In genomic region chr1:151250529-151251193, GRCm38 (mm10) we compare ENCODE assay signal across 9 mouse cellular contexts. TPM values are rescaled to one million over a fixed set of nuclear protein-coding genes. Genes with fewer than 3 reads are reported as not detected.
DNase-seq lines count a peak whose midpoint lies in the region; ATAC-seq lines count a peak whose summit lies in the region.
"Had no signal": no experiment of that assay in that cellular context is flagged by ENCODE, and none has a peak within 500 bp of the region (broad histone marks: within the 10 kb centered on the region; RNA-seq: fewer than 3 reads in every experiment).

No protein-coding gene starts in this region.

- peak overlapping the region; percentile 13; the same call in 1 of the 2 replicates for H3K4me3 ChIP-seq in lung, embryonic 15.5 days
- H3K4me3 ChIP-seq: embryonic facial prominence, embryonic 12.5 days had no signal

- peak overlapping the region; percentile 43 for H3K4me2 ChIP-seq in lung, embryonic 15.5 days
- H3K4me2 ChIP-seq: embryonic facial prominence, embryonic 12.5 days had no signal

- H3K9me3 ChIP-seq in lung, embryonic 15.5 days: no peaks in the 10 kb centered on the region
- H3K9me3 ChIP-seq: embryonic facial prominence, embryonic 12.5 days had no signal

- no peak overlapping the region for H3K9ac ChIP-seq in lung, embryonic 15.5 days
- H3K9ac ChIP-seq: embryonic facial prominence, embryonic 12.5 days had no signal

- no peaks in the 10 kb centered on the region for H3K27me3 ChIP-seq in lung, embryonic 15.5 days
- H3K27me3 ChIP-seq: embryonic facial prominence, embryonic 12.5 days had no signal

- H3K27ac ChIP-seq in lung, embryonic 15.5 days: no peak overlapping the region; the same call in 1 of the 2 replicates
- H3K27ac ChIP-seq: embryonic facial prominence, embryonic 12.5 days had no signal

- no peaks in the 10 kb centered on the region for H3K4me1 ChIP-seq in lung, embryonic 15.5 days

- WGBS in lung, embryonic 15.5 days: 42% methylated on average over 18 of the region's 18 CpGs

- no peaks in the 10 kb centered on the region for H3K36me3 ChIP-seq in lung, embryonic 15.5 days
- H3K36me3 ChIP-seq: embryonic facial prominence, embryonic 12.5 days had no signal

- ATAC-seq in hematopoietic stem cell, adult 5-6 weeks (replicated peaks in 1 of 2; ENCODE audit: insufficient read depth in 1 of 2, low FRiP score in 2 of 2, low TSS enrichment in 1 of 2, low read depth in 1 of 2, poor library complexity in 2 of 2, severe bottlenecking in 2 of 2): peak; percentile 90 to 91
- ATAC-seq in lung, embryonic 15.5 days (ENCODE audit: borderline replicate concordance, extremely low read depth, low FRiP score, low TSS enrichment): peak; percentile 87
- ATAC-seq in erythroid progenitor cell, adult 5-6 weeks (replicated peaks; ENCODE audit: low FRiP score, poor library complexity, severe bottlenecking): no peak

- peak; percentile 29 for DNase-seq in urinary bladder, postnatal 25 days (ENCODE audit: low spot score)
- DNase-seq in urinary bladder, postnatal 10 days (ENCODE audit: low spot score): no peak
- peak; percentile 72 for DNase-seq in frontal cortex, adult 2 months (ENCODE audit: extremely low spot score in 1 of 2, low spot score in 1 of 2)
- peak; percentile 41 for DNase-seq in layer of hippocampus, adult 9-10 months (ENCODE audit: low spot score)
- peak; percentile 27 for DNase-seq in ovary, postnatal 36 days (ENCODE audit: low spot score)

RNA-seq across cellular contexts. Expression of gene Gm47996, which starts 40.7 kb away (rescaled TPM):
- polyA plus RNA-seq in frontal cortex, adult 2 months (2012; rRNA removed): not detected in 2 replicates
- total RNA-seq in hematopoietic stem cell, adult 5-6 weeks (2017): 0.25 TPM in 1 of 2 replicates, not detected in the other
- not detected in 2 replicates for polyA plus RNA-seq in lung, embryonic 15.5 days (2015; fragmentation: Nextera tagmentation; extraction: Ambion mirVana)
- total RNA-seq in erythroid progenitor cell, adult 5-6 weeks (2015; ENCODE audit: low replicate concordance): not detected in 2 replicates
- not detected in 2 replicates for total RNA-seq in erythroid progenitor cell, adult 5-6 weeks (2017; ENCODE audit: low replicate concordance)
- polyA plus RNA-seq: embryonic facial prominence, embryonic 12.5 days had no signal

RNA-seq across cellular contexts. Expression of gene 3110040M04Rik, which starts 46.7 kb away (rescaled TPM):
- not detected in 2 replicates for polyA plus RNA-seq in frontal cortex, adult 2 months (2012; rRNA removed)
- total RNA-seq in hematopoietic stem cell, adult 5-6 weeks (2017): not detected in 2 replicates
- not detected in 2 replicates for polyA plus RNA-seq in lung, embryonic 15.5 days (2015; fragmentation: Nextera tagmentation; extraction: Ambion mirVana)
- total RNA-seq in erythroid progenitor cell, adult 5-6 weeks (2015; ENCODE audit: low replicate concordance): not detected in 2 replicates
- total RNA-seq in erythroid progenitor cell, adult 5-6 weeks (2017; ENCODE audit: low replicate concordance): not detected in 2 replicates
- polyA plus RNA-seq: embryonic facial prominence, embryonic 12.5 days had no signal

RNA-seq across cellular contexts. Expression of gene Gm47995, which starts 52.4 kb away (rescaled TPM):
- polyA plus RNA-seq in frontal cortex, adult 2 months (2012; rRNA removed): not detected in 2 replicates
- not detected in 2 replicates for total RNA-seq in hematopoietic stem cell, adult 5-6 weeks (2017)
- not detected in 2 replicates for polyA plus RNA-seq in lung, embryonic 15.5 days (2015; fragmentation: Nextera tagmentation; extraction: Ambion mirVana)
- not detected in 2 replicates for total RNA-seq in erythroid progenitor cell, adult 5-6 weeks (2015; ENCODE audit: low replicate concordance)
- total RNA-seq in erythroid progenitor cell, adult 5-6 weeks (2017; ENCODE audit: low replicate concordance): 5.4 TPM in 1 of 2 replicates, not detected in the other
- polyA plus RNA-seq: embryonic facial prominence, embryonic 12.5 days had no signal

RNA-seq across cellular contexts. Expression of gene Gm8947, which starts 58.5 kb away (rescaled TPM):
- not detected in 2 replicates for polyA plus RNA-seq in frontal cortex, adult 2 months (2012; rRNA removed)
- total RNA-seq in hematopoietic stem cell, adult 5-6 weeks (2017): not detected in 2 replicates
- 0.09 TPM in 1 of 2 replicates, not detected in the other for polyA plus RNA-seq in lung, embryonic 15.5 days (2015; fragmentation: Nextera tagmentation; extraction: Ambion mirVana)
- 5.0 TPM in 1 of 2 replicates, not detected in the other for total RNA-seq in erythroid progenitor cell, adult 5-6 weeks (2015; ENCODE audit: low replicate concordance)
- total RNA-seq in erythroid progenitor cell, adult 5-6 weeks (2017; ENCODE audit: low replicate concordance): 1.0 TPM in 1 of 2 replicates, not detected in the other
